12 mouse cellular contexts compared by ENCODE assay signal in the genomic region with DNA sequence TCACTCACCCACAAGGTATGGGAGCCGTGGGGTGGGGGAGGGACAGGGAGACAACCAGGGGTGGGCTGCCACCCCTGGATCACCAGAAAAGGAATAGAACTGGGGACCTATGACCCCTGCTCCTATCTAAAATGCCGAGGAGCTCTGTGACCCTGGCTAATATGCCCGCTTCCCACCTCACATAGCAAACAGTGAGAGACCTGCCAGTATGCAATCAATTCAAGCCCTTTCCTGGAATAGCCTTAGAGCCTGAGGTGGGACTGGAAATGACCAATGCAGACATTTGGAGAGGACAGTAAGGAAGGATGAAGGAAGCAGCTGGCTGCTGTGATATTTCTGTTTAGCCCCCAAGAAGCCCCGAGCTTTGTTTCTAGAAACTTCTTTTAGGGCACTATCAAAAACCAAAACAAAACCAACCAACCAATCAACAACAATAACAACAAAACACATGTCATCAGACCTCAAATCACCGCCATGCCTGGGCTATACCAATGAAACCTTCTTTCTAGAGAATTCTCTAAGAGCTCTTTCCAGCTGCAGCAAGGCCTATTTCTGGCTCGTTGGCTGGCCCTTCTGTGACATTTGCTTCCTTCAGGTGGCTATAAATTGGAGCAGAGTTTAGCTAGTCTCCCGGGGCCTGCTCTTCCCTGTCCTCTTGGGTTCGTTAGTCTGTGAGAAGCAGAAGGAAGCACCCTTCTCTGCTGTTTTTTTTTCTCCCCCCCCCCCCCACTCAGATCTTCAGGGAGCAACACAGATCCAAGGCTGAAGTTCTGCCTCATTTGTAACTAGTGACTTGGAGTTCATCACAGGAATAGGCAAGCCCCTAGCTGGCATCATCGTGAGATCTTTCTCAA. TPM values are rescaled to one million over a fixed set of nuclear protein-coding genes. Genes with fewer than 3 reads are reported as not detected.
DNase-seq lines count a peak whose midpoint lies in the region; TF ChIP-seq lines count a peak whose summit lies in the region.
"Had no signal": no experiment of that assay in that cellular context is flagged by ENCODE, and none has a peak within 500 bp of the region (broad histone marks: within the 10 kb centered on the region; RNA-seq: fewer than 3 reads in every experiment).

No protein-coding gene starts in this region.

- peak overlapping the region; percentile 86 for H3K27ac ChIP-seq in gastrocnemius, adult 2 months
- H3K27ac ChIP-seq in layer of hippocampus, adult 2 months, result peak overlapping the region; percentile 65; the same call in 1 of the 2 replicates
- no peak overlapping the region for H3K27ac ChIP-seq in embryonic facial prominence, embryonic 10.5 days (replicated peaks)
- H3K27ac ChIP-seq: limb, embryonic 15.5 days had no signal

- intact Hi-C loops in gastrocnemius, adult 2 months (cut with DNase I), result no loop called here
- intact Hi-C loops in gastrocnemius, postnatal 14 days (cut with DNase I; ENCODE audit: low total_unique reads), result loop anchor here (5.0 kb wide), 1 partner anchor 43 kb away; no protein-coding TSS in a partner anchor

- H3K4me3 ChIP-seq in gastrocnemius, adult 2 months, result no peak overlapping the region
- H3K4me3 ChIP-seq in layer of hippocampus, adult 2 months, result no peak overlapping the region
- H3K4me3 ChIP-seq in embryonic facial prominence, embryonic 10.5 days, result no peak overlapping the region
- H3K4me3 ChIP-seq: limb, embryonic 15.5 days had no signal

- H3K4me1 ChIP-seq in embryonic facial prominence, embryonic 10.5 days, result peaks cover 18% of the 10 kb centered on the region

- 73% methylated on average over 9 of the region's 9 CpGs for WGBS in embryonic facial prominence, embryonic 10.5 days

- H3K27me3 ChIP-seq in embryonic facial prominence, embryonic 10.5 days (replicated peaks; ENCODE audit: low read depth, poor library complexity, severe bottlenecking), result no peaks in the 10 kb centered on the region
- H3K27me3 ChIP-seq: limb, embryonic 15.5 days had no signal

- TF ChIP-seq CTCF in gastrocnemius, adult 2 months (IDR thresholded peaks at IDR 0.05), result no peak
- no peak for TF ChIP-seq CTCF in layer of hippocampus, adult 2 months (conservative IDR thresholded peaks at IDR 0.05)

- no peaks in the 10 kb centered on the region for H3K9me3 ChIP-seq in embryonic facial prominence, embryonic 10.5 days
- H3K9me3 ChIP-seq: limb, embryonic 15.5 days had no signal

- no peaks in the 10 kb centered on the region for H3K36me3 ChIP-seq in embryonic facial prominence, embryonic 10.5 days (replicated peaks)
- H3K36me3 ChIP-seq: limb, embryonic 15.5 days had no signal

- peak; percentile 65 for DNase-seq in gastrocnemius, adult 2 months
- DNase-seq in gastrocnemius, postnatal 14 days, result no peak
- DNase-seq in layer of hippocampus, adult 2 months (ENCODE audit: low spot score in 2 of 2), result no peak
- DNase-seq in layer of hippocampus, adult 11-12 months (ENCODE audit: low spot score), result no peak
- peak; percentile 48 to 76 for DNase-seq in heart, adult 9 months (ENCODE audit: low spot score in 2 of 2)
- peak; percentile 51 for DNase-seq in kidney, postnatal 14 days
- DNase-seq in embryonic facial prominence, embryonic 10.5 days (ENCODE audit: low spot score), result no peak
- DNase-seq in right cerebral cortex, postnatal 4 days, result no peak
- DNase-seq: cerebellum, adult 8-10 months; spleen, adult 18-20 months; thymus, adult 2 months had no signal

RNA-seq across cellular contexts. Expression of gene Zfp366, which starts 45.2 kb away (rescaled TPM):
- total RNA-seq in gastrocnemius, adult 2 months (2021), result 1 to 10 TPM; 3.1 to 7.8 TPM
- 1 to 10 TPM; 6.0 to 7.4 TPM for total RNA-seq in gastrocnemius, postnatal 14 days (2021)
- total RNA-seq in layer of hippocampus, adult 2 months (2021), result 1 to 10 TPM; 2.5 to 4.9 TPM
- polyA plus RNA-seq in embryonic facial prominence, embryonic 10.5 days (2016; fragmentation: Nextera tagmentation; extraction: Ambion mirVana), result 0.35 and 0.56 TPM in 2 replicates

Comparison
In these comparisons a context has a peak if more than half of its experiments do, and no peak if none do; other contexts are left out.
1. DNase-seq: peak in gastrocnemius, adult 2 months (single experiment), heart, adult 9 months (2 of 2) and kidney, postnatal 14 days (single experiment); none in gastrocnemius, postnatal 14 days (single experiment), layer of hippocampus, adult 2 months (0 of 2), layer of hippocampus, adult 11-12 months (single experiment), embryonic facial prominence, embryonic 10.5 days (single experiment) and right cerebral cortex, postnatal 4 days (single experiment).